Mouse (Mus musculus): ENCODE results near the gene Tipin. TPM values are rescaled to one million over a fixed set of nuclear protein-coding genes. Genes with fewer than 3 reads are reported as not detected.

Tipin gene
- polyA plus RNA-seq, 1 experiment from 2014 or later: 218 TPM

- 82% methylated on average over 6 of the region's 6 CpGs for WGBS
- H3K4me2 ChIP-seq (ENCODE audit: low read depth): no peak overlapping the region
- H3K36me3 ChIP-seq (ENCODE audit: control insufficient read depth, insufficient read depth, low read length): no peaks in the 10 kb centered on the region
- H3K9ac ChIP-seq (ENCODE audit: low read length): no peak overlapping the region
- H3K4me1 ChIP-seq (ENCODE audit: control insufficient read depth, insufficient read depth, low read length): no peaks in the 10 kb centered on the region; the same call in 1 of the 2 replicates
- H3K9me3 ChIP-seq (ENCODE audit: control insufficient read depth, low read length): no peaks in the 10 kb centered on the region
- H3K27ac ChIP-seq (ENCODE audit: low read depth, low read length): no peak overlapping the region
- no peak overlapping the region for H3K4me3 ChIP-seq (ENCODE audit: low read depth, low read length)
- no peak for ATAC-seq (ENCODE audit: insufficient read depth, low FRiP score, low TSS enrichment)
- no peaks in the 10 kb centered on the region for H3K27me3 ChIP-seq (ENCODE audit: control insufficient read depth, insufficient read depth, low read length)
- DNase-seq (ENCODE audit: low spot score): no peak
Measured at GRCm38 (mm10) chr9:64242381-64242831, 39.0 kb upstream of the Tipin start.

- Histone ChIP-seq H3K9ac (ENCODE audit: low read length) (no peak overlapping the region), H3K27me3 (ENCODE audit: control insufficient read depth, insufficient read depth, low read length) (no peaks in the 10 kb centered on the region), H3K9me3 (ENCODE audit: control insufficient read depth, low read length) (no peaks in the 10 kb centered on the region), H3K4me1 (ENCODE audit: control insufficient read depth, insufficient read depth, low read length) (peaks cover 5% of the 10 kb centered on the region; the same call in 1 of the 2 replicates), H3K27ac (ENCODE audit: low read depth, low read length) (no peak overlapping the region), H3K4me2 (ENCODE audit: low read depth) (no peak overlapping the region), H3K36me3 (ENCODE audit: control insufficient read depth, insufficient read depth, low read length) (no peaks in the 10 kb centered on the region), H3K4me3 (ENCODE audit: low read depth, low read length) (no peak overlapping the region)
- ATAC-seq (ENCODE audit: insufficient read depth, low FRiP score, low TSS enrichment) (no peak), DNase-seq (ENCODE audit: low spot score) (no peak)
- 80% methylated on average over 1 of the region's 1 CpGs for WGBS
Measured at GRCm38 (mm10) chr9:64249371-64249770, 32.0 kb upstream of the Tipin start.

- H3K4me1 ChIP-seq (ENCODE audit: control insufficient read depth, insufficient read depth, low read length): peaks cover 5% of the 10 kb centered on the region; the same call in 1 of the 2 replicates
- no peak overlapping the region for H3K9ac ChIP-seq (ENCODE audit: low read length)
- no peak for ATAC-seq (ENCODE audit: insufficient read depth, low FRiP score, low TSS enrichment)
- DNase-seq (ENCODE audit: low spot score): no peak
- no peaks in the 10 kb centered on the region for H3K36me3 ChIP-seq (ENCODE audit: control insufficient read depth, insufficient read depth, low read length)
- H3K4me2 ChIP-seq (ENCODE audit: low read depth): no peak overlapping the region
- no peaks in the 10 kb centered on the region for H3K27me3 ChIP-seq (ENCODE audit: control insufficient read depth, insufficient read depth, low read length)
- H3K4me3 ChIP-seq (ENCODE audit: low read depth, low read length): no peak overlapping the region
- no peak overlapping the region for H3K27ac ChIP-seq (ENCODE audit: low read depth, low read length)
- no peaks in the 10 kb centered on the region for H3K9me3 ChIP-seq (ENCODE audit: control insufficient read depth, low read length)
Measured at GRCm38 (mm10) chr9:64250111-64250730, 31.2 kb upstream of the Tipin start.

GRCm38 (mm10) chr9:64252591-64253020 lies 28.8 kb upstream of the Tipin start:
- Histone ChIP-seq H3K27ac (ENCODE audit: low read depth, low read length) (peak overlapping the region; percentile 75; the same call in 1 of the 2 replicates), H3K27me3 (ENCODE audit: control insufficient read depth, insufficient read depth, low read length) (no peaks in the 10 kb centered on the region), H3K9ac (ENCODE audit: low read length) (peak overlapping the region; percentile 82), H3K9me3 (ENCODE audit: control insufficient read depth, low read length) (no peaks in the 10 kb centered on the region), H3K4me2 (ENCODE audit: low read depth) (peak overlapping the region; percentile 78), H3K4me3 (ENCODE audit: low read depth, low read length) (peak overlapping the region; percentile 87), H3K36me3 (ENCODE audit: control insufficient read depth, insufficient read depth, low read length) (no peaks in the 10 kb centered on the region), H3K4me1 (ENCODE audit: control insufficient read depth, insufficient read depth, low read length) (peaks cover 5% of the 10 kb centered on the region; the same call in 1 of the 2 replicates)
- ATAC-seq (ENCODE audit: insufficient read depth, low FRiP score, low TSS enrichment): no peak
- DNase-seq (ENCODE audit: low spot score): peak; percentile 42
- WGBS: under 1% methylated on average over 16 of the region's 16 CpGs

GRCm38 (mm10) chr9:64253021-64253904 lies 28.1 kb upstream of the Tipin start, which contains the start of gene Map2k1:
Map2k1 (minus strand) TSS chr9:64253631.
- WGBS: under 1% methylated on average over 86 of the region's 89 CpGs
- ATAC-seq (ENCODE audit: insufficient read depth, low FRiP score, low TSS enrichment) (peak; percentile 96), DNase-seq (ENCODE audit: low spot score) (peak; percentile 100)
- H3K27me3 ChIP-seq (ENCODE audit: control insufficient read depth, insufficient read depth, low read length): no peaks in the 10 kb centered on the region
- H3K4me2 ChIP-seq (ENCODE audit: low read depth): peak within 1 kb of the TSS; percentile 78
- peak within 1 kb of the TSS; percentile 75 for H3K27ac ChIP-seq (ENCODE audit: low read depth, low read length)
- H3K9me3 ChIP-seq (ENCODE audit: control insufficient read depth, low read length): no peaks in the 10 kb centered on the region
- H3K9ac ChIP-seq (ENCODE audit: low read length): peak within 1 kb of the TSS; percentile 82
- no peaks in the 10 kb centered on the region for H3K36me3 ChIP-seq (ENCODE audit: control insufficient read depth, insufficient read depth, low read length)
- peak within 1 kb of the TSS; percentile 87 for H3K4me3 ChIP-seq (ENCODE audit: low read depth, low read length)
- peaks cover 5% of the 10 kb centered on the region; the same call in 1 of the 2 replicates for H3K4me1 ChIP-seq (ENCODE audit: control insufficient read depth, insufficient read depth, low read length)

- Histone ChIP-seq H3K9ac (ENCODE audit: low read length) (no peak overlapping the region), H3K4me1 (ENCODE audit: control insufficient read depth, insufficient read depth, low read length) (peaks cover 5% of the 10 kb centered on the region; the same call in 1 of the 2 replicates), H3K9me3 (ENCODE audit: control insufficient read depth, low read length) (no peaks in the 10 kb centered on the region), H3K27me3 (ENCODE audit: control insufficient read depth, insufficient read depth, low read length) (no peaks in the 10 kb centered on the region), H3K27ac (ENCODE audit: low read depth, low read length) (no peak overlapping the region), H3K4me2 (ENCODE audit: low read depth) (no peak overlapping the region), H3K4me3 (ENCODE audit: low read depth, low read length) (no peak overlapping the region), H3K36me3 (ENCODE audit: control insufficient read depth, insufficient read depth, low read length) (no peaks in the 10 kb centered on the region)
- WGBS: 78% methylated on average over 3 of the region's 3 CpGs
- no peak for ATAC-seq (ENCODE audit: insufficient read depth, low FRiP score, low TSS enrichment)
- DNase-seq (ENCODE audit: low spot score): no peak
Measured at GRCm38 (mm10) chr9:64255422-64255821, 26.0 kb upstream of the Tipin start.

- Histone ChIP-seq H3K9ac (ENCODE audit: low read length) (no peak overlapping the region), H3K9me3 (ENCODE audit: control insufficient read depth, low read length) (no peaks in the 10 kb centered on the region), H3K4me3 (ENCODE audit: low read depth, low read length) (no peak overlapping the region), H3K4me1 (ENCODE audit: control insufficient read depth, insufficient read depth, low read length) (peaks cover 5% of the 10 kb centered on the region; the same call in 1 of the 2 replicates), H3K27ac (ENCODE audit: low read depth, low read length) (no peak overlapping the region), H3K36me3 (ENCODE audit: control insufficient read depth, insufficient read depth, low read length) (no peaks in the 10 kb centered on the region), H3K27me3 (ENCODE audit: control insufficient read depth, insufficient read depth, low read length) (no peaks in the 10 kb centered on the region), H3K4me2 (ENCODE audit: low read depth) (no peak overlapping the region)
- ATAC-seq (ENCODE audit: insufficient read depth, low FRiP score, low TSS enrichment) (no peak), DNase-seq (ENCODE audit: low spot score) (no peak)
- 91% methylated on average over 3 of the region's 3 CpGs for WGBS
Measured at GRCm38 (mm10) chr9:64256204-64256603, 25.2 kb upstream of the Tipin start.

GRCm38 (mm10) chr9:64259906-64260305 lies 21.5 kb upstream of the Tipin start:
- no peak for ATAC-seq (ENCODE audit: insufficient read depth, low FRiP score, low TSS enrichment)
- no peaks in the 10 kb centered on the region for H3K27me3 ChIP-seq (ENCODE audit: control insufficient read depth, insufficient read depth, low read length)
- H3K9me3 ChIP-seq (ENCODE audit: control insufficient read depth, low read length): no peaks in the 10 kb centered on the region
- H3K9ac ChIP-seq (ENCODE audit: low read length): no peak overlapping the region
- no peak overlapping the region for H3K27ac ChIP-seq (ENCODE audit: low read depth, low read length)
- 90% methylated on average over 5 of the region's 5 CpGs for WGBS
- H3K4me1 ChIP-seq (ENCODE audit: control insufficient read depth, insufficient read depth, low read length): no peaks in the 10 kb centered on the region
- no peak overlapping the region for H3K4me3 ChIP-seq (ENCODE audit: low read depth, low read length)
- no peaks in the 10 kb centered on the region for H3K36me3 ChIP-seq (ENCODE audit: control insufficient read depth, insufficient read depth, low read length)
- H3K4me2 ChIP-seq (ENCODE audit: low read depth): no peak overlapping the region
- no peak for DNase-seq (ENCODE audit: low spot score)
